Mouse (Mus musculus) splenic B cell, adult 2 months (primary cell): Measurements from ENCODE around the gene Phospho1.

Experiments used
- DNase-seq: peaks from one replicate; pipeline ENCODE4 v3.0.0-alpha.2; 2011; ENCODE audit warnings: low read depth, low spot score
- H3K27me3 ChIP-seq: 2 replicates; pipeline ENCODE4 v1.6.1; 2012; ENCODE audit warnings: mild to moderate bottlenecking, low read length, moderate library complexity, mixed read lengths; ENCODE audit not compliant: control insufficient read depth, poor library complexity, insufficient read depth, severe bottlenecking
- H3K36me3 ChIP-seq: 2 replicates; pipeline ENCODE4 v1.6.1; 2012; ENCODE audit warnings: mild to moderate bottlenecking, low read length, moderate library complexity, mixed read lengths; ENCODE audit not compliant: control insufficient read depth, poor library complexity, insufficient read depth, severe bottlenecking

The Phospho1 gene

GRCm38 (mm10) chr11:95805010-95805409 lies 19.3 kb upstream of the Phospho1 start:
- Histone ChIP-seq H3K36me3 (no peaks in the 10 kb centered on the region), H3K27me3 (no peaks in the 10 kb centered on the region)
- peak; percentile 28 for DNase-seq

GRCm38 (mm10) chr11:95805527-95805926 lies 18.8 kb upstream of the Phospho1 start:
- Histone ChIP-seq H3K36me3 (no peaks in the 10 kb centered on the region), H3K27me3 (no peaks in the 10 kb centered on the region)
- no peak for DNase-seq

- Histone ChIP-seq H3K27me3 (no peaks in the 10 kb centered on the region), H3K36me3 (no peaks in the 10 kb centered on the region)
- no peak for DNase-seq
Measured at GRCm38 (mm10) chr11:95807884-95808283, 16.4 kb upstream of the Phospho1 start.

GRCm38 (mm10) chr11:95808448-95809011 lies 15.8 kb upstream of the Phospho1 start:
- Histone ChIP-seq H3K36me3 (no peaks in the 10 kb centered on the region), H3K27me3 (no peaks in the 10 kb centered on the region)
- DNase-seq: no peak

GRCm38 (mm10) chr11:95809603-95810002 lies 14.7 kb upstream of the Phospho1 start:
- Histone ChIP-seq H3K36me3 (no peaks in the 10 kb centered on the region), H3K27me3 (no peaks in the 10 kb centered on the region)
- no peak for DNase-seq

GRCm38 (mm10) chr11:95810828-95811227 lies 13.5 kb upstream of the Phospho1 start:
- Histone ChIP-seq H3K27me3 (no peaks in the 10 kb centered on the region), H3K36me3 (no peaks in the 10 kb centered on the region)
- DNase-seq: no peak

GRCm38 (mm10) chr11:95811741-95812140 lies 12.6 kb upstream of the Phospho1 start:
- Histone ChIP-seq H3K27me3 (no peaks in the 10 kb centered on the region), H3K36me3 (no peaks in the 10 kb centered on the region)
- DNase-seq: no peak

GRCm38 (mm10) chr11:95812224-95812623 lies 12.1 kb upstream of the Phospho1 start:
- H3K36me3 ChIP-seq: no peaks in the 10 kb centered on the region
- DNase-seq: no peak
- no peaks in the 10 kb centered on the region for H3K27me3 ChIP-seq

- H3K27me3 ChIP-seq: no peaks in the 10 kb centered on the region
- no peaks in the 10 kb centered on the region for H3K36me3 ChIP-seq
Measured at GRCm38 (mm10) chr11:95814101-95814500, 10.2 kb upstream of the Phospho1 start.

GRCm38 (mm10) chr11:95814857-95815256 lies 9.4 kb upstream of the Phospho1 start:
- Histone ChIP-seq H3K36me3 (no peaks in the 10 kb centered on the region), H3K27me3 (no peaks in the 10 kb centered on the region)
- DNase-seq: no peak

More at GRCm38 (mm10) chr11:95814101-95814500, 10.2 kb upstream of the Phospho1 start:
- no peak for DNase-seq

GRCm38 (mm10) chr11:95815412-95815811 lies 8.9 kb upstream of the Phospho1 start:
- no peaks in the 10 kb centered on the region for H3K36me3 ChIP-seq
- H3K27me3 ChIP-seq: no peaks in the 10 kb centered on the region
- DNase-seq: no peak

GRCm38 (mm10) chr11:95819138-95819537 lies 5.2 kb upstream of the Phospho1 start:
- Histone ChIP-seq H3K36me3 (no peaks in the 10 kb centered on the region), H3K27me3 (no peaks in the 10 kb centered on the region)
- DNase-seq: no peak

GRCm38 (mm10) chr11:95821511-95821910 lies 2.8 kb upstream of the Phospho1 start:
- H3K27me3 ChIP-seq: no peaks in the 10 kb centered on the region
- no peak for DNase-seq

GRCm38 (mm10) chr11:95822437-95822836 lies 1.9 kb upstream of the Phospho1 start:
- H3K36me3 ChIP-seq: no peaks in the 10 kb centered on the region
- DNase-seq: no peak
- H3K27me3 ChIP-seq: no peaks in the 10 kb centered on the region

More at GRCm38 (mm10) chr11:95821511-95821910, 2.8 kb upstream of the Phospho1 start:
- H3K36me3 ChIP-seq: no peaks in the 10 kb centered on the region

- Histone ChIP-seq H3K27me3 (no peaks in the 10 kb centered on the region), H3K36me3 (no peaks in the 10 kb centered on the region)
- DNase-seq: peak; percentile 24
Measured at GRCm38 (mm10) chr11:95824877-95825243, 561 bp downstream of the Phospho1 start.

- DNase-seq: no peak
- H3K36me3 ChIP-seq: no peaks in the 10 kb centered on the region
- H3K27me3 ChIP-seq: no peaks in the 10 kb centered on the region
Measured at GRCm38 (mm10) chr11:95825625-95826024, 1.3 kb downstream of the Phospho1 start.
